Mouse (Mus musculus): ENCODE results near the gene Polr2i. TPM values are rescaled to one million over a fixed set of nuclear protein-coding genes. Genes with fewer than 3 reads are reported as not detected.
A peak's percentile ranks its signal among the peaks of the same experiment; 100 is the strongest.
"Not testable (repeated sequence)": the region's sequence is repeated elsewhere in the genome, so short reads cannot be mapped to it uniquely, and the experiment has no call there.

Polr2i gene
- 10 to 100 TPM; 57.5 to 71.1 TPM for total RNA-seq (2021)
- long read RNA-seq, transcript Polr2i-202 (5 exons, 508 nt), result minor isoform, 10 of 39 reads
- long read RNA-seq, transcript Polr2i-201 (6 exons, 819 nt), result major isoform, 22 of 39 reads
- long read RNA-seq, partial matches to known transcripts, result 1 of 39 reads
- long read RNA-seq, other reads (novel, unspliced or antisense), result 3 of 39 reads

DNA sequence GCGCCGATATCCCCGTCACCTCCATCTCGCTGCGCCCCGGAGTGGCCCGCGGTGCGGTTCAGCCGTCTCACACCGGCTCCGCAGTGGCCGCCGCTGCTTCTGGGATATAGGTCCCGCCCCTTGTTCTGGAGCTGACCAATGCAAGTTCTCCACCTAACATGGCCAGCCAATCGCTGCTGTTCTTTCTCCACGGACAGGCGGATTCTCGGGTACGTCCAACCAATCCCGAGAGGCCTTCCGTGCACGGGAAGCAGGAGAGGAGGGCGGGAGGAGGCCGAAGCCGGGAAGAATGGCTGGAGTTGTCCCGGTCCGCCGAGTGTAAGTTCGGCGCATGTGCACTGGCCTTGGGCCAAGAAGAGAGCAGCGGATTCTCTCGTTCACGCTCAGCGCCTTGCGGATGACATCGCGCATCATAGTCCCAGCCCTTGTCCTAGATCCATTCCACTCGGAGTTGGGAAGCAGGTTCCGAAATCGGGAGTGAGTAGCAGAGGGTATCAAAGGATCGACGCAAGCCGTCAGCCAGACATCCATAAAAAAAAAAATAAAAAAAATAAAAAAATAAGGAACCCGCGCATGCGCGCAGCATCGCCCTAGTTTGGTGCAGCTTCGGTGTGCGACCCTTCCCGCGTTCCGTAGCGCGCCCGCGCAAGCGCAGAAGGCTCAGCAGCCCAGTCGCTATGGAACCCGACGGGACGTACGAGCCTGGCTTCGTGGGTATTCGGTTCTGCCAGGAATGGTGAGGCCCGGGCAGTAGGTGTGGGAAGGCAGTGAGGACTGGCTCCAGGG, at the start of gene Polr2i, which contains the start of gene Tbcb:
TSS of gene Polr2i (plus strand) at position 280 of the 786 bp plus-strand sequence.
TSS of gene Tbcb (minus strand) at position 604 of the 786 bp plus-strand sequence.
- peak; percentile 97 to 98 for DNase-seq (ENCODE audit: low spot score in 2 of 2)

GRCm38 (mm10) chr7:30183189-30183588, 48.6 kb upstream of the Polr2i start:
- not testable (repeated sequence) for DNase-seq (ENCODE audit: low spot score in 2 of 2)

GRCm38 (mm10) chr7:30183879-30184289, 47.9 kb upstream of the Polr2i start, which contains the start of gene Cox7a1:
Cox7a1 (plus strand) TSS chr7:30184144.
- DNase-seq (ENCODE audit: low spot score in 2 of 2), result peak; percentile 50 to 66

DNA sequence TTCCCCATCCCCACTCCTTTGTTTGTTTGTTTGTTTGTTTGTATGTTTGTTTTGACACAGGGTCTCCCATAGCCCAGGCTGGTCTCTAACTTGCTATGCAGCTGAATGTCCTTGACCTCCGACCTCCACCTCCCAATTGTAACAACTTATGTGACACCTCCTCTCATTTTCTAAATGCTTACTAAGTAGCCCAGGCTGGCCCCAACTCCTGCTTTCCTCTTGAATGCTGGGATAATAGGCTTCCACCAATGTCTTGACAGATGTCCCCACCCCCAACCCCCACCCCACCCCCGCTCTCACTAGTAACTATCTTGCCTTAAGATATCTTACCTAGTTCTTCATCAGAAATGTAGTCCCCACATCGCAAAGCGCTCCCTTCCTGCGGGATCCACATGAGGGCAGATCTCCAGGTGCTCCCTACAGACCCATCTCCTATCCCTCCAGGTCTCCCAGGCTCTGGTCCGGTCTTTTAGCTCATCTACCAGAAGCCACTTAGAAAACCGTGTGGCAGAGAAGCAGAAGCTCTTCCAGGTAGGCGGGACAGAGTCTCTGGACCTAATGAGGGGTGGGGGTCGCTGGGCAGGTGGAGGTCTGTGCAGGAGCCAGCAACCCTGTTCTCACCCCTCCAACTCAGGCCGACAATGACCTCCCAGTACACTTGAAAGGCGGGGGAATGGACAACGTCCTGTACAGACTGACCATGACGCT, 47.0 kb upstream of the Polr2i start:
- no peak for DNase-seq (ENCODE audit: low spot score in 2 of 2)

DNA sequence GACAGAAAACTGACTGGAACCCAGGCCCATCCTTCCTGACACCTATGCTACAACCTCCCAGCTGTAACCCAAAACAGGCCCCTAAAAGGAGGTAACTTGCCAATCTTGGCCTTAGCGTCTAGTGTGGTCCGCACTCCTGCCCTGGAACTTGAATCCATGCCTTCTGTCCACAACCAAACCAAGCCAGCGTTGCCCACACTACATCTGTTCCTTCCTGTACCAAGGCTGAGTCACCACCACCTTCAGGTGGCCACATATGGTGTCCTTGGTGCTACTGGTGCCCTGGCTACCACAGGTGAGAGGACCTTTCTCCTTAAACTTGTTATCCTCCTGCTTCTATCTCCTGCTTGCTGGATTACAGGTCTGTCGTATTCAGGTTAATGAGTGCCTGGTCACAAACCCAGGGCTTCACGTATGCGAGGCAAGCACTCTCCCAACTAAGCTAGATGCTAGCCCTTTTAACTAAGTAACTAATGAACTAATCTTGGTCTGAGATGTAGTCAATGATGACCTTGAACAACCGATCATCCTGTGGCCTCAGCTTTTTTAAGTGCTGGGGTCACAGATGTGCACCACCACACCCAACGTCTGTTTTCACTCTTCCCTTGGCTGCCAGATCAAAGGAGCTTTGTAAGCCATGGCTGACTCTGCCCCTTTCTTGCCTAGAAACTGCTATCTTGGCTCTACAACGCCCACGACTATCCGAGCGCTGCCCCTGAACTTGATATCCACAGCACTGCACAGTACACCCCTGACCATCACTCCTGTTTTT, 43.2 kb upstream of the Polr2i start:
- DNase-seq (ENCODE audit: low spot score in 2 of 2), result no peak

- DNase-seq (ENCODE audit: low spot score in 2 of 2), result no peak
These were observed 42.6 kb upstream of the Polr2i start for GRCm38 (mm10) chr7:30189116-30189491.

DNA sequence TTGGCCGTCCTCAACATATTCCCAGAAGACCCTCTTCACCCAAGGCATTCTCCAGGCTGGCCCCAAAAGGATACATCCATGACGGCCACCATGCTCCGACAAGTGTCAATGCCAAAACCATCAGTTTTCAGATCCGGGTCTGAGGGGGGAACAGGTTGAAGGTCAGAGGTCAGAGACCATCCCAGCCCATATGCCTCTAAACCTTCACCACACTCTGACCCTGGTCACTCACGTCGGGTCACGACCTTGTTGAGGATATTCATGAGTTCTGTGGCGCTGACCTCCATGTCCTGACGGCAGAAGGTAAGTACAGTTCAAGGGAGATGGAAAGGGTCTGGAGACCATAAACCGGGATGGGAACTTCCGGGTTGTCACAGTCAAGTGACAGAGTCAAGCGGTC, 39.7 kb upstream of the Polr2i start:
- no peak for DNase-seq (ENCODE audit: low spot score in 2 of 2)

DNA sequence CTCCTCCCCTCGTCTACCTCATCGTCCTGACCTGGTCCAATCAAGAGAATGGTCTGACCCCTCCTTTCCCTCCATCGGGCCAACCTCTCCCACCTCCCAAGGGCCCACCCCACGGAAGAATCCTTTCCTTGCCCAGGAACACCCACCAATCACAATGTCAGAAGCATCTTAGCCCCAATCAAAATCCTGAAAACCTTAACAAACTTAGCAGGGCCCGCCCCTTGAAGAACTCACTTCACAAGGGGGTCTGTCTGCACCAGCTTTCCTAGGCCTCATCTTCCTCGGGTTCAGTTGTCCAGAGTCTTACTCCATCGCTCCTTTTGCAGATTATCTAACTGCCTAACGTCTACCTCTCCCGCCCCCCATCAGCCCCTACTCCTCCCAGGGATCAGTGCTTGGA, 38.7 kb upstream of the Polr2i start:
- DNase-seq (ENCODE audit: low spot score in 2 of 2), result no peak

- DNase-seq (ENCODE audit: low spot score in 2 of 2), result peak; percentile 64 to 77
These were observed 38.1 kb upstream of the Polr2i start for GRCm38 (mm10) chr7:30193581-30194100.

GRCm38 (mm10) chr7:30194101-30194831, 37.5 kb upstream of the Polr2i start:
- DNase-seq (ENCODE audit: low spot score in 2 of 2), result peak; percentile 63 to 70

DNA sequence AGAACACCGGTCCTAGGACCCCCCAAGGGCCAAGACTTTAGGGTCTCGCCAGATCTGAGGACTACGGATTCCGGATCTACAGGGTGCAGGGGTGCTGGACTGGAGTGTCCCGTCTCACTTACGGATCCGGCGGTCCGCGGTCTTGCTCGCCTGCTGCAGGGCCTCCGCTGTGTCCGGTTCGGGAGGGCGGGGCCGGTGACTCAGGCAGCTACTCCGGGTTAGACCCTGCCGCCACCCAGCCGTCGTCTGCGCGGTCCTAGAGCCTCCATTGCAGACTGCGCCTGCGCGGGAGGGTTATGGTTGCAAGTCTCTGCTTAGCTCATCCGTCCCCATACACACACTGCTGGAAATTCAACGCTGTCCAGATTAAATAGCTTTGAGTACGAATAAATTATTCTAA, 36.9 kb upstream of the Polr2i start:
- peak; percentile 88 to 95 for DNase-seq (ENCODE audit: low spot score in 2 of 2)

DNA sequence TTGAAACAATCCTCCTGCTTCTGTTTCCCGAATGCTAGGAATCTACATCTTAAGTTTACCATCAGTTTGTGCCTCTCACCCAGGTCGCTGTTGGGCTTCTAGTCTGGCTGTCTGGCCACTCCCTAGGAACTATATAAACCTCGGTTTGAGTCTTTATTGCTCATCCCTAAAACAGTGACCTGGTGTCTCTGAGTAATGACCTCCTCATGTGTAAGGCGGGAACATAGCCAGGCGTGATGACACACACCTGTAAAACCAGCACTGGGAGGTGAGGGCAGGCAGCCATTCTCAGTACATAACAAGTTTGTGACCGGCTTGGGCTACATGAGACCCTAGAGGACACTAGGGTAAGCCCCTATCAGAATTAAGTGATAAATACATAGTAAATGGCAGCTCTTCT, 36.3 kb upstream of the Polr2i start:
- DNase-seq (ENCODE audit: low spot score in 2 of 2), result no peak

DNA sequence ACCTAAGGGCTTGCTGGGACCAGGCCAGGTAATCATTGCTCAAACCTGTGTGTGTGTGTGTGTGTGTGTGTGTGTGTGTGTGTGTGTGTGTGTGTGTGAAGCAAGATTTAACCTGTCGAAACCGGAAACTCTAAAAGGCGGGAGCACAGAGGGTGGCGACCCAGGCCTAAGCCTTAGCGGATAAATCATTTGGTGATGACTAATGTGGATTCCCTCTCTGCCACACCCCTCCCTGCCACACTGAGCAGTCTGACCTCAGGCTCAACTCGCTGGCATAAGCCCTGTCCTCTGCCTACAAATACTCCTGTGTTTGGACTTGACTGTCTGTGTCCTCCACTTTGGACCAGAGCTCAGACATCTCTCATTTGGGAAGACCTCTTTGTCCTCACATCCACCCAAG, 35.6 kb upstream of the Polr2i start:
- no peak for DNase-seq (ENCODE audit: low spot score in 2 of 2)

DNA sequence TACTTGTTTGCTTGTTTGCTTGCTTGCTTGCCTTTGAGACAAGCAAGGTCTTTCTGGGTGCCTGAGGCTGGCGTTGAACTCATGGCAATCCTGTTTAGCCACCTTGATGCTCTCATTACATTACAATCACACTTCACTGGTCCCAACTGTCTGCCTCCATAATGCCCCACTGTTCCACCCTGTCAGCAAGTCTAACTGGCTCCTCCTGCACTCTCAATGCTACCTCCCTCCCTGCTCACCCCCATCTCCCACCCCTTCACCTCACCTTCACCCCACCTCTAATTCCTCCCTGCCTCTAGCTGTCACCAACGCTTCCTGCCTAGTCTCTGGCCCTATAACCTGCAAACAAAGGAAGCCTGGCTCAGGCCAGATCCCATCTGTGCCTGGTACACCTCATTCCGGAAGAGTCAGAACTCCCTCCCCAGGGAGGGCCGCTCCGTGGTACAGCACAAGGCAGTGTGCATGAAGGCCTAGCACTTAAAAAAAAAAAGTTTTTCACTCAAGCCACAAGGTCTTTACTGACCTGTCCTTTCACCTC, 34.1 kb upstream of the Polr2i start:
- no peak for DNase-seq (ENCODE audit: low spot score in 2 of 2)

GRCm38 (mm10) chr7:30198481-30198971, 33.2 kb upstream of the Polr2i start, which contains the start of gene Capns1:
Capns1 (minus strand) TSS chr7:30198811.
- peak; percentile 53 to 68 for DNase-seq (ENCODE audit: low spot score in 2 of 2)

DNA sequence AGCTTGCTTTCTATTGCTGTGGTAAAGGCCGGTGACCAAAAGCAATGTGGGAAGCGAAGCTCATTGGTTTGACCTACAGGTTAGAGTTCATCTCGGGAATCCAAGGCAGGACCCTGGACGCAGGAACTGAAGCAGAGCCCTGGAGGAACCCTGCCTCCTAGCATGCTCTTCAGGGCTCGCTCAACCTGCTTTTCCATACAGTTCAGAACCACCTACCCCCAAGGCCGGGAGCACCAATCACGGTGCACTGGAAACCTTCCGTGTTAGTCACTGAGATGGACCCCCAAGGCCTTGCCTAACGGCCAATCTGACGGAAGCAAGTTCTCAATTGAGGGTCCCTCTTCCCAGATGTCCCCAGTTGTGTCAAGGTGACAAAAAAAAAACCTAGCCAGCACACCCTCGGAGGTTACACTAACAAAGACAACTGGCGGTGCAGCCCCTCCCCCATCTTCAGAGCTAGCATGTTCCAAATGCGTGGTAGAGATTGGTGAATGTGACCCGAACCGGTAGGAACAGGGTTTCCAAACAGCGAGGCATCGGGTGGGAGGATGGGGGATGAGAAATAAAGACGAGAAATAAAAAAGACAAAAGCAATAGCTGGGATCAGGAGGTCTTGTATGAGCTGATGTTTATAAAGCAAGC, 32.1 kb upstream of the Polr2i start:
- no peak for DNase-seq (ENCODE audit: low spot score in 2 of 2)

DNA sequence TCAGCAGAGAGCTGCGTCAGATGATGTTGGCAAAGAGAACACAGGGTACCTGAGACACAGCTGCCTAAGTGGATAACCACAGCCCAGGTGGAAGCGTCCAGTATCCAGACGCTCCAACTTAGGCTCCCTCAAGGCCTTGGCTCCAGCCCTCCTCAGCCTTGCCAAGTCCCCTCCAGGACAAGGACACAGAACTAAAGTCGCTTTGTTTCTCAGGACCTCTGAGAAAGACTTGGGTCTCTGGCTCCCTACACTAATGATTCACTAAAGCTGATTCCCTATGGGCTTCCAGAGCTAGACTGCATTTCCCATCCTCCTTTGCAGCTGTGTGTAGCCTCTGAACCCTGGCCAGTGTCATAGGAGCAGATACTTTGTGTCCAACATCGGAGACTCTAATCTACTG, 31.5 kb upstream of the Polr2i start:
- no peak for DNase-seq (ENCODE audit: low spot score in 2 of 2)

DNA sequence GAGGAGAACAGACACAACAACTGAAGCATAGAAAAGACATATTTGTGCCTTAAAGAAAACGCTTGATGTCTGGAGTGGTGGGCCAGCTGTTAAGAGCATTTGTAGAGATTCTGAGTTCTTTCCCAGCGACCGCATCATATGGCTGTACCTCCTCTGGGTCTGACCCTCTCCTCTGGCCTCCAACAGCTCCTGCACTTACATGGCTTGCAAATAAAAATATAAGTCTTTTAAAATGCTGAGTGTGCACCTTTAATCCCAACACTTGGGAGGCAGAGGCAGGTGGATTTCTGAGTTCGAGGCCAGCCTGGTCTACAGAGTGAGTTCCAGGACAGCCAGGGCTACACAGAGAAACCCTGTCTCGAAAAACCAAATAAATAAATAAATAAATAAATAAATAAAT, 31.1 kb upstream of the Polr2i start:
- DNase-seq (ENCODE audit: low spot score in 2 of 2), result not testable (repeated sequence)

All from layer of hippocampus, postnatal 10 days (tissue).